Mouse (Mus musculus) gastrocnemius, adult 8-10 months (tissue): ENCODE data around the gene Zfp513. TPM values are rescaled to one million over a fixed set of nuclear protein-coding genes. Genes with fewer than 3 reads are reported as not detected.
A peak's percentile ranks its signal among the peaks of the same experiment; 100 is the strongest.
"Not testable (repeated sequence)": the region's sequence is repeated elsewhere in the genome, so short reads cannot be mapped to it uniquely, and the experiment has no call there.

Experiments used
- DNase-seq, 2 experiments: peaks; one replicate each; pipeline ENCODE4 v3.0.0; 2022; ENCODE audit warnings: low spot score in 2 of 2
- total RNA-seq, 4 experiments: library from RNA; stranded (reverse); gene quantifications; 2 replicates each; pipeline ENCODE4 v1.2.4; 2022

Gene Zfp513
- total RNA-seq: 10 to 100 TPM in 1 of 4 experiments, 1 to 10 TPM in 3; 6.5 to 12.3 (median 8.5) TPM

DNA sequence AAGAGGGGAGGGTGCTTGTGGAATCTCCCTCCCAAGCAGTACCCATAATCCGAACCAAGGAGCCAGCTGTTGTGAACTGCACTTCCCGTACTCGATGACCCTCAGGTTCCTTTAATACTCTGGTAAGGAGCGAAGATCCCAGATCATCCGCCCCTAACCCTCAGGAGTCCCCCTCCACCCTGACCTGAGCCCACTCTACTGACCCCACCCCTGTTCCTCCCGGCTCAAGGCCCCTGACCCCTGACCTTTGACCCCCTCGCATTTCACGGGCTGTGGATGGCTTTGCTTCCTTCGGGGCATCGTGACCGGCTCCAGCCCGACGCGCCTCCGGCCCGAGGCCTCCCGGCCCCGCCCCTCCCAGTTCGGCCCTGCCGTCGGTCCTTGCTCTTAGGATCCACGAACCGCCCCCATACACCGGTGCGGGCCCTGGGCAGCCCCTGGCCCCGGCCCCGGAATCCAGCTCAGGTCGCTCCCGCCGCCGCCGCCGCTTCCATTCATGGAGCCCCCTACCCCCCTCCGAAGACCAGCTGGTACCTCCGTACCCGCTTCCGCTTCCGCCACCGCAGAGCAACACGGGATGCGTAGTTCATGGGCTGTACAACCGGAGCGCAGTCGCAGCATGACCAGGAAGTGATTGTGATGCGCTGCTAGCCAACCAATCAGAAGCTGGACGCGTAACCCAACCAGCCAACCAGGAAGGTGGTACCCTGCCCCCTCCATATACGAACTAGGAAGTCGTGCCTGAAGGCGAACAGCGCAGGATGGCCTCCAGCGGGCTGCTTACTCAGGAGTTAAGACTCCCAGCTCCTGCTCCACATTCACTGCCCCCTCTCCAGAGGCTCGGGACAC lies at the start of gene Zfp513:
Zfp513 (minus strand) TSS at position 562 of the 849 bp plus-strand sequence.
- peak; percentile 93 to 95 for DNase-seq

DNA sequence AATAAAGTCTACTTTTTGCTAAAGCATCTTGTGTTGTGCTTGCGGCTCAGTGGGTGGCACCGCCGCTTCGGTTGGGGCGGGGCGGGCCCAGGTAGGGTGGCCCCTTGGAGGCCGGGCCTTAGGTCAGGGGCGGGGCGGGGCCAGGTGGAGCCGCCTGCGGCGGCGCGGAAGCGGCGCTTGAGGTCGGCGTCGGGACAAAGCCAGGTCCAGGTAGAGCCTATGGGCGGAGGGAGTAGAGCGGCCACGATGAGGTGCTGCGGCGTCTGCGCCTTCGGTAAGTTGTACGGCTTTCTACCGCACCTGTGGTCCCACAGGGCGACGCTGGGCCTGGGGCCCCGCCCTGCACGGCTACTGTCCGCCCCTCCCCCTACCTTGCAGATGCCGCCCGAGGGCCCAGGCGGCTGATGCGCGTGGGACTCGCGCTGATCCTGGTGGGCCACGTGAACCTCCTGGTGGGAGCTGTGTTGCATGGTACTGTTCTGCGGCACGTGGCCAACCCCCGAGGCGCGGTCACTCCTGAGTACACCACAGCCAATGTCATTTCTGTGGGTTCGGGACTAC lies 49.5 kb upstream of the Zfp513 start, which contains the start of gene Krtcap3:
Krtcap3 (plus strand) TSS at position 151 of the 561 bp plus-strand sequence.
- no peak for DNase-seq

DNA sequence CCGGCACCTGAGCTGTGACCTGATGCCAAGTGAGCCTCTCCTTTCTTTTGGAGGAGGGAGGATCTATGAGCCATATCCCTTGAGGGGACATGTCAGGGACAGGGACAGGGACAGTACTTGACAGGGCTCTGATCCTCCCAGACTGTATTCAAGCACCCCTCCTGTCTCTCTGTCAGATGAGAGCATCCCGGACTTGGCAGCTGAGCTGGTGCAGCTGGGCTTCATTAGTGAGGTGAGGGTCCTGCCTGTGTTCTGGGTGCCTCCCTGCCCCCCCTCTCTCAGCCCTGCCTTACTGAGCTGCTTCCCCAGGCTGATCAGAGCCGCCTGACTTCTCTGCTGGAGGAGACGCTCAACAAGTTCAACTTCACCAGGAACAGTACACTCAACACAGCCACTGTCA lies 48.6 kb upstream of the Zfp513 start:
- no peak for DNase-seq

DNA sequence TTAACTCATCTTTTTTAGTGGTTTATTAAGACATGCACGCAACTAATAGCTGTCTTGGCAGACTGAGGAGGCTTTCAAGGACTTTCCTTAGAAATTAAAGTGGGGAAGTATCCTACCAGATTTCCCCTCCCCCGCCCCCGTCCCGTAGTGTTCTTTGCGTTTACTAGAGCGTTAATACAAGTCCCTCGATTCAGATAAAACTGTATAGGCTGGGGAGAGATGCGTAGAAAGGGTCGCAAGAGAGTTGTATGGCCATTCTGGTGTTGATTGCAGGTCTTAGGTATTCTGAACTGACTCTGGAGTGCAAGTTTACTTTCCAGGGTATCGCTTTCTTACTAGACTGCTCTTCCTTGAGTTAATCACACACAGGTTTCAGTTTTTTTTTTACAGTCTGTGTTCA lies 40.1 kb upstream of the Zfp513 start:
- no peak for DNase-seq

- DNase-seq: no peak
These were observed 39.5 kb upstream of the Zfp513 start for GRCm38 (mm10) chr5:31241522-31242034.

DNA sequence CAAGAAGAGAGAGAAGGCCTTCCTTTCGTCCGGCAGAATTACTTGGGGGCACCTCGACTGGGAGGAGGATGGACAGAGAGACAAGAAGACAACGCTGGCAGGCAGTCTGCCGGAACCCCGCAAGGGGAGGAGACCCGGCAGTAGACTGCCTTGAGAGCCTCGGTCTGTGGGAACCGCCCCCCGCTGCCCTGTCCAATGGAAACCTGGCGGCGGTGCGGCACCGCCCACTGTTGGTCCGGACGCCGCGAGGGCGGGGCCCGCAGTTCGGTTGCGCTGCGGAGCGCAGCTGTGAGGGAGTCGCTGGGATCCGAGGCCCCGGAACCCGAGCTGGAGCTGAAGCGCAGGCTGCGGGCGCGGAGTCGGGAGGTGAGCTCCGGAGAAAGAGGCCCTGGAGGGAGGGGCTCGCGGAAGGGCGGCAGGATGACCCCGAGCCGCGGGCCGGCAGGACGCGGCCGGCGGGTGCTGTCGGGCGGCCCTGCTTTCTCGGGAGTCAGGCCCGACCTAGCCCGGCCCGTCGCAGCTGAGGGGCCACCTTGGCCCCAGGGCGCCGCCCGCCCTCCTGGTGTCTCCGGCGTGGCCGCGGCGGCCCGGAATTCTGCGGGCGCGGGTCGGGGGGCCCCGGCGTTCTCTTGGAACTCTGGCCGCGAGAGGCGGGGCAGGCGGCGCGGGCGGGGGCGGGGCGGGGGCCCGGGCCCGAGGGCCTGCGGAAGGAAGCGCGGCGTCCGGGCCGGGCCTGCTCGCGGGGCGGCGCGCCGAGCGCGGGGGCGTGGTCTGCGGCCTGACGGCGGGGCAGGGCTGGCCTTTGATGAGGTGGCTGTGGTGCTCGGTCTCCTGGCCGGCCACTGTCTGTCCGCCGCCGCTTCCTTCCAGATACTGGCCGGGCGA lies 38.8 kb upstream of the Zfp513 start, which contains the start of the genes Nrbp1 and Gm9970:
Nrbp1 (plus strand) TSS at position 228 of the 885 bp plus-strand sequence.
Gm9970 (minus strand) TSS at position 596 of the 885 bp plus-strand sequence.
- peak; percentile 93 to 95 for DNase-seq

GRCm38 (mm10) chr5:31226641-31227040 lies 24.5 kb upstream of the Zfp513 start:
- no peak for DNase-seq

GRCm38 (mm10) chr5:31222696-31223095 lies 20.6 kb upstream of the Zfp513 start:
- DNase-seq: no peak

DNA sequence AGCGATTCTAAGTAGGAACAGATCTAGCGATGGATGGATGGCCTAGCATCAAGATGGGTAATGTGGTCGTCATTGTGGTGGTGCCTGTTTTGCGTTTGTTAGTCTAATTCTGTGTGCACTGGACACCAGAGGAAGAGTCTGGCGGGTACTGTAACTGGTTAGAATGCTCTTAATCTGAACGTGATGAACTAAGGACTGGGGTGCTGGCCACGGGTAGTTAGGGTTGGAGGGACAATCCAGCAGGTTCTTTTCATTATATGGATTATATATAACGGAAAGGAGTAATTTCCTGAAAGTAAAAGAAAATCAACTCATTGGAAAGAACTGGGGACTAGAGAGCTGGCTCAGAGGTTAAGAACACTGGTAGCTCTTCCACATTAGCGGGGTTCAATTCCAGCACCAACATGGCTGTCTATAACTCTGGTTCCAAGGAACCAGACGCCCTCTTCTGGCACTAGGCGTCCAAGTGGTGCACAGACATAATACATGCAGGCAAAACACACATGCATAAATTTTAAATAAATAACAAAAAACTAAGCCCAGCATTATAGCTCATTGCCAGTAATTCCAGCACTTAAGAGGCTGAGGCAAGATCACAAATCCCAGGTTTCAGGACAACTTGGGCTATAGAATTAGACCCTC lies 19.3 kb upstream of the Zfp513 start:
- no peak for DNase-seq

GRCm38 (mm10) chr5:31220448-31221303 lies 18.6 kb upstream of the Zfp513 start, which contains the start of gene Ppm1g:
Gene Ppm1g, minus strand, starts transcription at chr5:31220687.
- DNase-seq: peak; percentile 94 to 96

- DNase-seq: no peak
These were observed 17.9 kb upstream of the Zfp513 start for GRCm38 (mm10) chr5:31219911-31220447.

DNA sequence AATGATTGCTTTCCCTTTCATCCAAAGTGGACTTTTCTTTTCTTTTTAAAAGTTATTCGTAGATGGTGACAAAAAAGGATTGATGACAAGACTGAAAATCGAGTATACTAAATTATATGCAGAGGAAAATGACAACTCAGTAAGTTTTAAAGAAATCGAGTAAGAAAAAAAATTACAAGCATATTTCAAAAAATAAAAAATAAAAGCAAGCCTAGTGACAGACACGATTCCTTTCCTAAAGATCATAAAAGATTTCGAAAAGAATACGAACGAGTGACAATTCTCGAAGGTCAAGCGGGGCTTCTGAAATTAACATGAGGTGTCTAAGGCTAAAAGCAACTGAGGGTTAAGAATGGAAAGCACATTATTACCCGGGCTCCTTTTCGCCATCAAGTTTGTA lies 17.4 kb upstream of the Zfp513 start:
- DNase-seq: no peak

GRCm38 (mm10) chr5:31219070-31219469 lies 17.0 kb upstream of the Zfp513 start:
- no peak for DNase-seq

DNA sequence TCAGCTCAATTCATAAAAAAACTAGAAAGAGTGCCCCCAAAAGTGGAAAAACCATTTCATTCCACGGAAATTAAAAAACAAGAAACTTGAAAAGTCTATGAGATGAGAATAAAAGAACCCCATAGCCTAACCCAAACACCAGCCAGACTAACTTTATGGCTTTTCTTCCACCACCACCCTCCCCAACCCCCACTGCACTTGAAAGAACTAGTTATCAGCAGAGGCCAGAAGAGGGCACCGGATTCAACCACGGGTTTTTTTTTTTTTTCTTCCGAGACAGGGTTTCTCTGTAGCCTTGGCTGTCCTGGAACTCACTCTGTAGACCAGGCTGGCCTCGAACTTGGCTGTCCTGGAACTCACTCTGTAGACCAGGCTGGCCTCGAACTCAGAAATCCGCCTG lies 16.2 kb upstream of the Zfp513 start:
- no peak for DNase-seq

- DNase-seq: not testable (repeated sequence)
These were observed 14.5 kb upstream of the Zfp513 start for GRCm38 (mm10) chr5:31216554-31216953.

- DNase-seq: no peak
These were observed 2.3 kb upstream of the Zfp513 start for GRCm38 (mm10) chr5:31204421-31204820.

DNA sequence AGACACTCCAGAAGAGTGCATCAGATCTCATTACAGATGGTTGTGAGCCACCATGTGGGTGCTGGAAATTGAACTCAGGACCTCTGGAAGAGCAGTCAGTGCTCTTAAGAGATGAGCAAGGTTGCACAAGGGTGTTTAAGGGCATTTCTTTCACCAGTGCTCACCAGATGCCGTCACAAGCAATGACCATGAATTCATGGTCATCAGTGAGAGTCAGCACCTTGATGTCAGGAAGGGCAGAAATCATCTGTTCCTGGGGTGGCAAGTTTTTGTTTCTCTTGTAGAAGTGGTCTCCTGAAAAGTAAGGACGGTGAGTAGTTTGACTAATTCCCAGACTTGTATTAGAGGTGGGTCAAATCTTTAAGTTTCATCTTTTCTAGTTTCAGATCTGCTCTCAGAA lies 1.8 kb upstream of the Zfp513 start:
- DNase-seq: no peak

DNA sequence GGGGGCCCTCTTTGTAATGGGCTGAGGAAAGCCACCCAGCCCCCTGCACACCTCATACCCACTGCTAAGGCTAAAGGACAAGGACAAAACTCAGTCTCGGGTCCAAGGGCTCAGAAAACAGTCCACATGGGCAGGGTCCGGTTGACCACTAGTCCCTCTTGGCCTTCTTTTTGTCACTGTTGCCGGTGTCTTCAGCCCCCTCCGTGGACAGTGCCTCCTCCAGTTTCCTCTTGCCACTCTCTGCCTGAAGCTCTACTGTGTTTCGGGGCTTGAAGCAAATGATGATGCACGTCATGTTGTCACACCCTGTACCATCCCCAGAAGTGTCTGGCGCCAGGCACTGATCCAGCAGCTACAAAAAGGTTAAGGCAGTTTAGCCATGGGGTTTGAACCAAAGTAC lies 830 bp upstream of the Zfp513 start:
- no peak for DNase-seq

- DNase-seq: no peak
These were observed 911 bp downstream of the Zfp513 start for GRCm38 (mm10) chr5:31201042-31201741.
